Mouse (Mus musculus) embryonic facial prominence, embryonic 15.5 days (tissue): ENCODE data around the gene Taldo1. TPM values are rescaled to one million over a fixed set of nuclear protein-coding genes. Genes with fewer than 3 reads are reported as not detected.
A peak's percentile ranks its signal among the peaks of the same experiment; 100 is the strongest.
"Not testable (repeated sequence)": the region's sequence is repeated elsewhere in the genome, so short reads cannot be mapped to it uniquely, and the experiment has no call there.

Experiments used
- ATAC-seq: fragments of 200-750 bp; cut with Nextera tagmentation; 2 replicates; pipeline ENCODE4 v1.8.0; 2017; ENCODE audit warnings: low read depth, moderate TSS enrichment; ENCODE audit not compliant: insufficient number of reproducible peaks, low FRiP score, low TSS enrichment
- H3K27ac ChIP-seq: fragments of 300-500 bp; sonication (generic); replicated peaks from 2 replicates; pipeline ENCODE4 v1.5.1; 2015; ENCODE audit warnings: mild to moderate bottlenecking, inconsistent platforms
- H3K27me3 ChIP-seq: fragments of 300-500 bp; sonication (generic); 2 replicates; pipeline ENCODE4 v1.6.1; 2015; ENCODE audit warnings: inconsistent platforms
- H3K36me3 ChIP-seq: fragments of 300-500 bp; sonication (generic); 2 replicates; pipeline ENCODE4 v1.6.1; 2015; ENCODE audit warnings: mild to moderate bottlenecking, inconsistent platforms
- H3K4me1 ChIP-seq: fragments of 300-500 bp; sonication (generic); 2 replicates; pipeline ENCODE4 v1.6.1; 2015; ENCODE audit warnings: inconsistent platforms
- H3K4me2 ChIP-seq: fragments of 300-500 bp; sonication (generic); replicated peaks from 2 replicates; pipeline ENCODE4 v1.6.1; 2015; ENCODE audit warnings: mild to moderate bottlenecking, inconsistent platforms
- H3K4me3 ChIP-seq: fragments of 300-500 bp; sonication (generic); replicated peaks from 2 replicates; pipeline ENCODE4 v1.5.1; 2015; ENCODE audit warnings: mild to moderate bottlenecking, inconsistent platforms
- H3K9ac ChIP-seq: fragments of 300-500 bp; sonication (generic); 2 replicates; pipeline ENCODE4 v1.6.1; 2015; ENCODE audit warnings: inconsistent platforms
- H3K9me3 ChIP-seq: fragments of 300-500 bp; sonication (generic); replicated peaks from 2 replicates; pipeline ENCODE4 v1.6.1; 2016; ENCODE audit warnings: inconsistent platforms
- WGBS: fragments of 180-500 bp; shearing (Covaris S2); methylation state at CpG from one replicate; pipeline ENCODE4 v1.1.7; 2015; 5-methylcytosine and 5-hydroxymethylcytosine counted together
- polyA plus RNA-seq: library from polyadenylated mRNA; unstranded; fragments of >200 nt; fragmentation: Nextera tagmentation; extraction: Ambion mirVana; gene quantifications from 2 replicates; pipeline ENCODE4 v1.2.1, GENCODE M21; 2015

Gene Taldo1
- polyA plus RNA-seq, 1 experiment from 2014 or later, result 280 TPM

DNA sequence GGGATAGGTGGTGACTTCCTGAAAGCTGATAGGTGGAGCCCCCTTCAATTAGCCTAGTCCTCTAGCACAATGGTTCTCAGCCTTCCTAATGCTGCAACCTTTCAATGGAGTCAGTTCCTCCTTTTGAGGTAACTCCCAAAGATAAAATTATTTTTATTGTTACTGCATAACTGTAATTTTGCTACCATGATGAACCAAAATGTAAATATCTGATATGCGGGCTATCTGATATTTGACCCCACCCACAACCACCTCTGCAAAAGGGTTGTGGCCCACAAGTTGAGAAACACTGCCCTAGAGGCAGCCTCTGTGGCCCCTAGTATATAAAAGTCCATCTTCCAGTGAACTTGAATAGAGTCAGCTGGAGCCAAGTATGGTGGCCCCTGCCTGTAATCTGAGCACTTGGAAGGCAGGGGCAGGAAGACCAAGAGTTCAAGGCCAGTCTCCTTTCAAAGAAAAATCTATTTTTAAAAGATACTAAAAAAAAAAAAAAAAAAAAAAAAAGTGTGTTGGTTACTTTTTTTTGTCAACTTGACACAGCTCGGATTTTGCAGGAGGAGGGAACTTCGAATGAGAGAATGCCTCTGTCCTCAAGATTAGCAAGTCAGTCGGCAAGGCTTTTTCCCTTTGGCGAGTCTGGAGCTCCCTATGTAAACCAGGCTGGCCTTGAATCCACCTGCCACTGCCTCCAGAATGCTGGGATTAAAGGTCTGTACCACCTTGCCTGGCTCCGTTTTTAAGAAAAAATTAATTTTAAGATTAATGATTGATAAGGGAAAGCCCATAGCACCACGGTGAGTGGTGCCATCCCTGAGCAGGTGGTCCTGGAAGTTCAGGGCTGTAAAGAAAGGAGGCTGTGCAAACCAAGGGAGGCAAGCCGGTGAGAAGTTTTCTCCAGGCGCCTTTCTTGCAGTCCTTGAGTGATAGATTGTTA is 1.4 kb upstream of the Taldo1 start:
- Histone ChIP-seq H3K27me3 (no peaks in the 10 kb centered on the region), H3K4me2 (no peak overlapping the region), H3K27ac (no peak overlapping the region), H3K9me3 (no peaks in the 10 kb centered on the region), H3K4me1 (peaks cover 12% of the 10 kb centered on the region), H3K9ac (no peak overlapping the region), H3K36me3 (no peaks in the 10 kb centered on the region), H3K4me3 (no peak overlapping the region)
- no peak for ATAC-seq
- WGBS, result 53% methylated on average over 9 of the region's 9 CpGs

GRCm38 (mm10) chr7:141392552-141393222 is 688 bp downstream of the Taldo1 start:
- H3K9ac ChIP-seq, result peak overlapping the region; percentile 68
- H3K4me3 ChIP-seq, result peak overlapping the region; percentile 88
- peak overlapping the region; percentile 75 for H3K27ac ChIP-seq
- WGBS, result 31% methylated on average over 9 of the region's 9 CpGs
- no peaks in the 10 kb centered on the region for H3K27me3 ChIP-seq
- no peaks in the 10 kb centered on the region for H3K9me3 ChIP-seq
- peaks cover 14% of the 10 kb centered on the region for H3K36me3 ChIP-seq
- peak overlapping the region; percentile 94 for H3K4me2 ChIP-seq
- H3K4me1 ChIP-seq, result peaks cover 12% of the 10 kb centered on the region
- ATAC-seq, result no peak

GRCm38 (mm10) chr7:141394158-141394557 is 2.2 kb downstream of the Taldo1 start:
- WGBS, result 83% methylated on average over 7 of the region's 7 CpGs
- Histone ChIP-seq H3K36me3 (peaks cover 24% of the 10 kb centered on the region), H3K27ac (no peak overlapping the region), H3K4me1 (peaks cover 12% of the 10 kb centered on the region), H3K27me3 (no peaks in the 10 kb centered on the region), H3K4me3 (no peak overlapping the region), H3K9ac (no peak overlapping the region), H3K4me2 (no peak overlapping the region), H3K9me3 (no peaks in the 10 kb centered on the region)
- ATAC-seq, result no peak

- no peak for ATAC-seq
- H3K4me2 ChIP-seq, result no peak overlapping the region
- no peaks in the 10 kb centered on the region for H3K9me3 ChIP-seq
- H3K9ac ChIP-seq, result no peak overlapping the region
- no peaks in the 10 kb centered on the region for H3K27me3 ChIP-seq
- no peak overlapping the region for H3K27ac ChIP-seq
- H3K4me1 ChIP-seq, result peaks cover 12% of the 10 kb centered on the region
- H3K36me3 ChIP-seq, result peaks cover 30% of the 10 kb centered on the region
- no peak overlapping the region for H3K4me3 ChIP-seq
- WGBS, result 18% methylated on average over 6 of the region's 6 CpGs
Measured at GRCm38 (mm10) chr7:141394771-141395170, 2.8 kb downstream of the Taldo1 start.

- Histone ChIP-seq H3K4me2 (no peak overlapping the region), H3K27me3 (no peaks in the 10 kb centered on the region)
- 59% methylated on average over 1 of the region's 1 CpGs for WGBS
Measured at GRCm38 (mm10) chr7:141395348-141395747, 3.3 kb downstream of the Taldo1 start.

GRCm38 (mm10) chr7:141403305-141403704 is 11.3 kb downstream of the Taldo1 start:
- peaks cover 56% of the 10 kb centered on the region for H3K36me3 ChIP-seq
- H3K9me3 ChIP-seq, result no peaks in the 10 kb centered on the region
- WGBS, result 51% methylated on average over 5 of the region's 5 CpGs
- H3K27ac ChIP-seq, result no peak overlapping the region
- no peak overlapping the region for H3K9ac ChIP-seq
- H3K4me2 ChIP-seq, result no peak overlapping the region
- ATAC-seq, result peak; percentile 34; the same call in 1 of the 2 replicates
- H3K4me3 ChIP-seq, result no peak overlapping the region
- H3K4me1 ChIP-seq, result no peaks in the 10 kb centered on the region
- no peaks in the 10 kb centered on the region for H3K27me3 ChIP-seq

More at GRCm38 (mm10) chr7:141395348-141395747, 3.3 kb downstream of the Taldo1 start:
- Histone ChIP-seq H3K4me1 (peaks cover 12% of the 10 kb centered on the region), H3K4me3 (no peak overlapping the region), H3K27ac (no peak overlapping the region), H3K9me3 (no peaks in the 10 kb centered on the region), H3K9ac (no peak overlapping the region), H3K36me3 (peaks cover 35% of the 10 kb centered on the region)
- no peak for ATAC-seq

DNA sequence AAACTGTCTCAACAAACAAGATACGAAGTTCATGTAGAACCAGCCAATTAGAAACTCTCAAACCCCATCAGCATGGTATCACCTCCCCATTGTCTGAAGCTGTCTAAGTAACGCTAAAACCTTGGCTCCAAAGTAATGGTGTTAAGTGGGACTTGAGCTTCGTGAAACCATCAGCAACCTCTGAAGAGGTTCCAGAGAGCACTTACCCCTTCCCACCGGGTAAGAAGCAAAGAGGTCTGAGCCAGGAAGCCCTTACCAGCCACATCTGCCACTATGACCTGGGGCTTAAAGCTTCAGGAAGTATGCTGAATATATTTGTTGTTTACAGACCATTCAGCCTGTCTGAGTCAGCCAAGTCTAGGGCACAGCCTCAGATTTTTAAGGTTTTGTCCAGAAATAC is 13.5 kb downstream of the Taldo1 start:
- H3K4me1 ChIP-seq, result no peaks in the 10 kb centered on the region
- 81% methylated on average over 4 of the region's 4 CpGs for WGBS
- peaks cover 55% of the 10 kb centered on the region for H3K36me3 ChIP-seq
- ATAC-seq, result no peak
- H3K27me3 ChIP-seq, result no peaks in the 10 kb centered on the region
- H3K27ac ChIP-seq, result no peak overlapping the region
- H3K9ac ChIP-seq, result no peak overlapping the region
- no peak overlapping the region for H3K4me3 ChIP-seq
- H3K9me3 ChIP-seq, result no peaks in the 10 kb centered on the region
- H3K4me2 ChIP-seq, result no peak overlapping the region

- H3K36me3 ChIP-seq, result peaks cover 45% of the 10 kb centered on the region
- not testable (repeated sequence) for H3K27ac ChIP-seq, ATAC-seq, H3K4me3 ChIP-seq, H3K4me2 ChIP-seq, H3K27me3 ChIP-seq, H3K4me1 ChIP-seq, H3K9me3 ChIP-seq, H3K9ac ChIP-seq
- 99% methylated on average over 7 of the region's 7 CpGs for WGBS
Measured at GRCm38 (mm10) chr7:141407670-141408069, 15.7 kb downstream of the Taldo1 start.

- Histone ChIP-seq H3K36me3 (peaks cover 38% of the 10 kb centered on the region), H3K4me2 (no peak overlapping the region), H3K27ac (no peak overlapping the region), H3K9me3 (no peaks in the 10 kb centered on the region), H3K4me1 (peaks cover 10% of the 10 kb centered on the region), H3K27me3 (no peaks in the 10 kb centered on the region), H3K4me3 (no peak overlapping the region), H3K9ac (no peak overlapping the region)
- WGBS, result 16% methylated on average over 11 of the region's 11 CpGs
- peak; percentile 75; the same call in 1 of the 2 replicates for ATAC-seq
Measured at GRCm38 (mm10) chr7:141408833-141409232, 16.8 kb downstream of the Taldo1 start.

DNA sequence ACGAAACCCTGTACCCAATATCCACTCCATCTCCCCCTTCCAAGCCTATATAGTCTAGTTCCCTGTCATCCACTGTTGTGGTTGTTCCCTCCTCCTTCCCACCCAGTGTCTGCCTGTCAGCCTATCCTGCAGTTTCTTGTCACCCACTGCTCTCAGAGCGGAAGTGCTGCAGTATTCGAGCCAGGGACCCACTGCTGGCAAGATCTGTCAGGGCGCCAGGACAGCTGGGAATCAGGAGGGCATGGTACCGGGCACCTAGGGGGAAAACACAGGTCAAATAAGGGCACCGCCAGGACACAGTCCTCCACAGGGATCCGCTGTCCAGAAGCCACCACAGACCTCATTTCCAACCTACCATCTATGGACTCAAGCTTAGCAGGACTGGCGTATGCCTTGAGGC is 18.6 kb downstream of the Taldo1 start:
- no peak for ATAC-seq
- H3K9me3 ChIP-seq, result no peaks in the 10 kb centered on the region
- peaks cover 13% of the 10 kb centered on the region for H3K4me1 ChIP-seq
- no peak overlapping the region for H3K4me3 ChIP-seq
- 90% methylated on average over 8 of the region's 8 CpGs for WGBS
- H3K27me3 ChIP-seq, result no peaks in the 10 kb centered on the region
- H3K36me3 ChIP-seq, result peaks cover 38% of the 10 kb centered on the region
- no peak overlapping the region for H3K27ac ChIP-seq
- no peak overlapping the region for H3K4me2 ChIP-seq
- H3K9ac ChIP-seq, result no peak overlapping the region

- H3K4me1 ChIP-seq, result peaks cover 13% of the 10 kb centered on the region
- WGBS, result 93% methylated on average over 1 of the region's 1 CpGs
- no peaks in the 10 kb centered on the region for H3K27me3 ChIP-seq
- no peak overlapping the region for H3K27ac ChIP-seq
- no peaks in the 10 kb centered on the region for H3K9me3 ChIP-seq
- no peak overlapping the region for H3K4me2 ChIP-seq
- H3K4me3 ChIP-seq, result no peak overlapping the region
- no peak for ATAC-seq
- no peak overlapping the region for H3K9ac ChIP-seq
- peaks cover 38% of the 10 kb centered on the region for H3K36me3 ChIP-seq
Measured at GRCm38 (mm10) chr7:141411667-141412066, 19.7 kb downstream of the Taldo1 start.
